Mouse (Mus musculus) limb, embryonic 14.5 days (tissue): ENCODE data around the gene Trpv4. TPM values are rescaled to one million over a fixed set of nuclear protein-coding genes. Genes with fewer than 3 reads are reported as not detected.

Experiments used
- ATAC-seq: fragments of 200-750 bp; cut with Nextera tagmentation; 2 replicates; pipeline ENCODE4 v1.8.0; 2017; ENCODE audit warnings: low read depth, moderate number of reproducible peaks, moderate TSS enrichment; ENCODE audit not compliant: low FRiP score
- DNase-seq: peaks from one replicate; pipeline ENCODE4 v3.0.0-alpha.2; 2015; ENCODE audit warnings: low spot score
- H3K27ac ChIP-seq: fragments of 300-500 bp; sonication (generic); replicated peaks from 2 replicates; pipeline ENCODE4 v1.5.1; 2014; ENCODE audit warnings: low read depth, mild to moderate bottlenecking, low read length, moderate library complexity, mixed read lengths
- H3K27me3 ChIP-seq: fragments of 300-500 bp; sonication (generic); 2 replicates; pipeline ENCODE4 v1.6.1; 2014; ENCODE audit warnings: low read length, mixed read lengths; ENCODE audit not compliant: control insufficient read depth, insufficient read depth
- H3K36me3 ChIP-seq: fragments of 300-500 bp; sonication (generic); 2 replicates; pipeline ENCODE4 v1.6.1; 2014; ENCODE audit warnings: mild to moderate bottlenecking, low read length, moderate library complexity, mixed read lengths; ENCODE audit not compliant: control insufficient read depth, insufficient read depth
- H3K4me1 ChIP-seq: fragments of 300-500 bp; sonication (generic); 2 replicates; pipeline ENCODE4 v1.6.1; 2014; ENCODE audit warnings: antibody characterized with exemption, low read length, mixed read lengths; ENCODE audit not compliant: control insufficient read depth, insufficient read depth
- H3K4me2 ChIP-seq: fragments of 300-500 bp; sonication (generic); replicated peaks from 2 replicates; pipeline ENCODE4 v1.6.1; 2014; ENCODE audit warnings: low read depth, mild to moderate bottlenecking, low read length, moderate library complexity; ENCODE audit not compliant: severe bottlenecking
- H3K4me3 ChIP-seq: fragments of 300-500 bp; sonication (generic); replicated peaks from 2 replicates; pipeline ENCODE4 v1.5.1; 2014; ENCODE audit warnings: low read length
- H3K9ac ChIP-seq: fragments of 300-500 bp; sonication (generic); 2 replicates; pipeline ENCODE4 v1.6.1; 2014; ENCODE audit warnings: mild to moderate bottlenecking, low read depth, low read length, moderate library complexity; ENCODE audit not compliant: severe bottlenecking
- H3K9me3 ChIP-seq: fragments of 300-500 bp; sonication (generic); 2 replicates; pipeline ENCODE4 v1.6.1; 2016; ENCODE audit warnings: low read length; ENCODE audit not compliant: control insufficient read depth
- POLR2A ChIP-seq: fragments of 200-500 bp; IDR thresholded peaks from 2 replicates; pipeline ENCODE4 v1.8.0; 2012; ENCODE audit warnings: inconsistent platforms, mild to moderate bottlenecking, moderate library complexity, borderline replicate concordance; ENCODE audit not compliant: insufficient read depth, insufficient read length; ENCODE audit errors: extremely low read depth
- WGBS: fragments of 180-500 bp; shearing (Covaris S2); extraction: QIAGEN DNeasy Blood & Tissue Kit; methylation state at CpG from one replicate; pipeline ENCODE4 v1.1.7; 2014; 5-methylcytosine and 5-hydroxymethylcytosine counted together
- polyA plus RNA-seq, 2 experiments: library from polyadenylated mRNA; depleted of rRNA in 1 of 2; stranded (reverse) in 1 of 2; unstranded in 1 of 2; fragments of >200 nt; fragmentation: Nextera tagmentation in 1 of 2; extraction: Ambion mirVana in 1 of 2; gene quantifications; 2 replicates each; pipeline versions ENCODE4 v1.2.1 to v1.2.3; 2012 to 2014

Gene Trpv4
- polyA plus RNA-seq, 2 experiments = 12.9 to 44.9 TPM

- no peaks in the 10 kb centered on the region for H3K27me3 ChIP-seq
- no peak for DNase-seq
Measured at GRCm38 (mm10) chr5:114680676-114681285, 22.6 kb upstream of the Trpv4 start.

GRCm38 (mm10) chr5:114679841-114680591 is 21.8 kb upstream of the Trpv4 start:
- Histone ChIP-seq H3K9ac (no peak overlapping the region), H3K4me1 (no peaks in the 10 kb centered on the region), H3K9me3 (no peaks in the 10 kb centered on the region), H3K4me3 (no peak overlapping the region), H3K4me2 (no peak overlapping the region), H3K27ac (no peak overlapping the region), H3K36me3 (peaks cover 18% of the 10 kb centered on the region), H3K27me3 (no peaks in the 10 kb centered on the region)
- no peak for TF ChIP-seq POLR2A
- ATAC-seq (no peak), DNase-seq (no peak)
- WGBS = 69% methylated on average over 17 of the region's 17 CpGs

More at GRCm38 (mm10) chr5:114680676-114681285, 22.6 kb upstream of the Trpv4 start:
- ATAC-seq = no peak
- H3K9me3 ChIP-seq = no peaks in the 10 kb centered on the region
- no peak overlapping the region for H3K4me2 ChIP-seq
- 52% methylated on average over 19 of the region's 19 CpGs for WGBS
- H3K36me3 ChIP-seq = peaks cover 15% of the 10 kb centered on the region
- no peak for TF ChIP-seq POLR2A
- H3K4me1 ChIP-seq = no peaks in the 10 kb centered on the region
- 0 out of 2 replicates have a peak overlapping the region, but pooled peaks have one; percentile 9 for H3K27ac ChIP-seq
- H3K4me3 ChIP-seq = no peak overlapping the region
- no peak overlapping the region for H3K9ac ChIP-seq

GRCm38 (mm10) chr5:114674594-114674993 is 16.4 kb upstream of the Trpv4 start:
- no peak for ATAC-seq
- Histone ChIP-seq H3K27ac (no peak overlapping the region), H3K4me3 (no peak overlapping the region), H3K4me1 (no peaks in the 10 kb centered on the region), H3K27me3 (no peaks in the 10 kb centered on the region), H3K36me3 (peaks cover 40% of the 10 kb centered on the region), H3K9ac (no peak overlapping the region), H3K9me3 (no peaks in the 10 kb centered on the region), H3K4me2 (no peak overlapping the region)
- no peak for TF ChIP-seq POLR2A
- WGBS = 88% methylated on average over 8 of the region's 8 CpGs
- DNase-seq = no peak

- DNase-seq (no peak), ATAC-seq (no peak)
- Histone ChIP-seq H3K9me3 (no peaks in the 10 kb centered on the region), H3K9ac (no peak overlapping the region), H3K4me3 (no peak overlapping the region), H3K27me3 (no peaks in the 10 kb centered on the region), H3K4me2 (no peak overlapping the region), H3K4me1 (no peaks in the 10 kb centered on the region), H3K27ac (no peak overlapping the region), H3K36me3 (peaks cover 41% of the 10 kb centered on the region)
- WGBS = 87% methylated on average over 13 of the region's 13 CpGs
- TF ChIP-seq POLR2A = no peak
Measured at GRCm38 (mm10) chr5:114673114-114673513, 14.9 kb upstream of the Trpv4 start.

- Histone ChIP-seq H3K4me1 (peaks cover 6% of the 10 kb centered on the region), H3K27ac (no peak overlapping the region), H3K4me3 (no peak overlapping the region), H3K36me3 (peaks cover 15% of the 10 kb centered on the region), H3K4me2 (no peak overlapping the region), H3K9me3 (no peaks in the 10 kb centered on the region), H3K27me3 (no peaks in the 10 kb centered on the region), H3K9ac (no peak overlapping the region)
- 88% methylated on average over 5 of the region's 5 CpGs for WGBS
- no peak for TF ChIP-seq POLR2A
- ATAC-seq (no peak), DNase-seq (no peak)
Measured at GRCm38 (mm10) chr5:114669014-114669413, 10.8 kb upstream of the Trpv4 start.
